Mouse (Mus musculus): ENCODE measurements around the gene Sgtb. TPM values are rescaled to one million over a fixed set of nuclear protein-coding genes. Genes with fewer than 3 reads are reported as not detected.

The Sgtb gene
- polyA plus RNA-seq (2021; fragmentation: Nextera tagmentation): 80.1 and 84.0 TPM in 2 replicates
- long read RNA-seq, experiment 1, transcript Sgtb-201 (11 exons, 3,048 nt): major isoform, 467 of 588 reads
- long read RNA-seq, experiment 1, partial matches to known transcripts: 67 of 588 reads
- long read RNA-seq, experiment 1, other reads (novel, unspliced or antisense): 50 of 588 reads
- long read RNA-seq, experiment 2, transcript Sgtb-201 (11 exons, 3,048 nt): major isoform, 49 of 196 reads
- long read RNA-seq, experiment 2, partial matches to known transcripts: 105 of 196 reads
- long read RNA-seq, experiment 2, other reads (novel, unspliced or antisense): 41 of 196 reads

GRCm38 (mm10) chr13:104109288-104109815, at the start of gene Sgtb, which contains the start of gene Nln:
TSS of gene Sgtb (plus strand) at chr13:104109741.
TSS of gene Nln (minus strand) at chr13:104109614.

DNA sequence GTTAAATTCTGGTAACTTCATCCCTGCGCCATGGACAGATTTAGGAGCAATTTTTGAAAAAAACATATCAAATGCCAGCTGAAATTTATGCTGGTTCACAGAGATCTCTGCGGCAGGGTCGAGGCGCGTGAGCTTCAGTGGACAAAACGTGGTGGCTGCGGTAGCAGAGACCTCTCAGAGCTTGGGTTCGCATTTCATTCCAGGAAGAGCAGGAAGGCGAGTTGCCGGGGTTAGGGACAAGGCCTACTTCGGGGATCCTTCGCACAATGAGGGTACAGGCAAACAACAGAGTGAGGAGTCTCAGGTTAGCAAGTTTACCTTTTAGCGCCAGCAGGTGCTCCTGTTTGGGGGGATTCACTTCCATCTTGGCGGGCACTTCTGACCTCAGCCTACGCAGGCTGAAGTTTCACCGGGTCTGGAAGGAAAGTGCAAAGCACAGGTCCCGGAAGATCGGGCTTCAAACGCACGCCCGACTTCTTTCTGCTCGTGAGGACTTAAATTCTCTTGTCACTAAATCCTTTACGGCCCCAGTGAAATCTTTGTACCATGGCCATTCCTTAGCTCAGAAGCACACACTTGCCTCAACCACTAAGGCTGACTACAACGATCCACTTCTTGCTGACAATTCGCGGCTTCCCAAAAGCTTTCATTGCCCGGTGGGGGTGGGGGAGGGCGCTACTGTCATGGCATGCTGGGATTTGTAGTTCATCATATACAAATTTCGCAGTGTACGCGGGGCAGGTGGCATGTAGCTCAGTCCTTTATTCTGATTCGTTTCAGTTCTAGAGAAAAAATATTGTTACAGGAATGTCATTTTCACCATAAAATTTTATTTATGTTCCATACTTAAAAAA, 68.5 kb downstream of the Sgtb start, which contains the start of gene Trappc13:
TSS of gene Trappc13 (minus strand) at position 674 of the 854 bp plus-strand sequence.

GRCm38 (mm10) chr13:104178650-104179121, 69.1 kb downstream of the Sgtb start, which contains the start of gene Trim23:
TSS of gene Trim23 (plus strand) at chr13:104178797.

Other genes starting within 250 kb of the Sgtb start
- 5.3 and 5.6 TPM in 2 replicates for gene Erbin, start 189.2 kb upstream of the Sgtb start, polyA plus RNA-seq (2021; fragmentation: Nextera tagmentation)
- 13.0 TPM in 2 replicates for gene Nln, start 127 bp upstream of the Sgtb start, polyA plus RNA-seq (2021; fragmentation: Nextera tagmentation)
- 25.8 and 36.7 TPM in 2 replicates for gene Trappc13, start 68.7 kb downstream of the Sgtb start, polyA plus RNA-seq (2021; fragmentation: Nextera tagmentation)
- gene Trim23, start 69.1 kb downstream of the Sgtb start, polyA plus RNA-seq (2021; fragmentation: Nextera tagmentation): 33.3 and 34.2 TPM in 2 replicates
- 3.6 and 5.5 TPM in 2 replicates for gene Cenpk, start 118.9 kb downstream of the Sgtb start, polyA plus RNA-seq (2021; fragmentation: Nextera tagmentation)
- gene Ppwd1, start 119.1 kb downstream of the Sgtb start, polyA plus RNA-seq (2021; fragmentation: Nextera tagmentation): 3.0 and 4.7 TPM in 2 replicates
- 0.13 and 0.26 TPM in 2 replicates for gene Adamts6, start 178.1 kb downstream of the Sgtb start, polyA plus RNA-seq (2021; fragmentation: Nextera tagmentation)

Data from left cerebral cortex, adult 6 months (tissue).